Mouse (Mus musculus) left cerebral cortex, adult 18-20 months (tissue): Measurements from ENCODE around the gene Katnal1. TPM values are rescaled to one million over a fixed set of nuclear protein-coding genes. Genes with fewer than 3 reads are reported as not detected.

Experiments
- DNase-seq, 2 experiments: peaks; one replicate each; pipeline ENCODE4 v3.0.0; 2021 to 2022; ENCODE audit warnings: low spot score in 2 of 2, mixed read lengths in 1 of 2
- total RNA-seq, 2 experiments: library from RNA; stranded (reverse); gene quantifications; 2 replicates each; pipeline ENCODE4 v1.2.3; 2021

Katnal1 gene
- total RNA-seq, 2 experiments from 2014 or later = 75.2 to 78.2 TPM

- peak; percentile 88 to 95 for DNase-seq
These were observed 571 bp downstream of the Katnal1 start for GRCm38 (mm10) chr5:148928382-148929115.

- DNase-seq = no peak
These were observed 1.4 kb downstream of the Katnal1 start for GRCm38 (mm10) chr5:148927717-148928223.

DNA sequence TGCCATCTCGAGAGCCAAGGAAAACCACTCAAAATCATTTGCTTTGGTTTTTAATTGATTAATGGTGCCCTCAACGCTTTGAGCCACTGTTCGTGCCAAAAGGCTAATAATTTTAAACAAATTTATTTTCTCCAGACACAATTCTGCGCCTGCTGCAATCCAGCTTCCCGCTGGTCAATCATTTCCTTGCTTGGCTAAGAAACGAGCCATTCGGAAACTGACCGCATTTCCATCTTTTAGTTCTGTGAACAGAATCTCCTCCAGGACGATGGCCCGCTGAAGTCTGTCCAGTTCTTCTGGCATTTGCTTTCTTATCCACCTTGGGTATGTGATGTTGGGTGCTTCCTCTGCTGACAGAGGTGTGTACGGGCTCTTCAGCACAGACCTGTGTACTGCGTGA, 4.5 kb downstream of the Katnal1 start:
- no peak for DNase-seq

GRCm38 (mm10) chr5:148924051-148924450, 5.1 kb downstream of the Katnal1 start:
- DNase-seq = no peak

DNA sequence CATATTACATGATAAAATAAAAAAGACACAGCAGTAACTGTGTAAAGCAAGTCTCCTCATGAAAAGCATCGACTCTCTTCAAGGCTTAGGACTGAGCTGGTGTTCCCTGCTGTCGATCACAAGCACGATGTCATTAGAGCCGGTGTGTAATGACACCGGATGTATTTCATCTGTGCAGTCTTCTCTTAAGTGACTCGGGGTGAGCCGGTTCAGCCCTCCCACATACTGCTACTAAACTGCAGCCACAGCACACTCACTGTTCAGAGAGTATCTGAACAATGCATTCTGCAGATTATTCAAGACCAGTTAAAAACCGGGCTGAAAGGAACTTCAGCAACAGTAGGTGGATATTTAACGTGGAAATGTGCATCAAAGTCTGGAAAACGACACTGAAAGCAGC, 5.7 kb downstream of the Katnal1 start:
- DNase-seq = no peak

GRCm38 (mm10) chr5:148922773-148923172, 6.3 kb downstream of the Katnal1 start:
- DNase-seq = no peak

- no peak for DNase-seq
These were observed 11.1 kb downstream of the Katnal1 start for GRCm38 (mm10) chr5:148918049-148918448.

DNA sequence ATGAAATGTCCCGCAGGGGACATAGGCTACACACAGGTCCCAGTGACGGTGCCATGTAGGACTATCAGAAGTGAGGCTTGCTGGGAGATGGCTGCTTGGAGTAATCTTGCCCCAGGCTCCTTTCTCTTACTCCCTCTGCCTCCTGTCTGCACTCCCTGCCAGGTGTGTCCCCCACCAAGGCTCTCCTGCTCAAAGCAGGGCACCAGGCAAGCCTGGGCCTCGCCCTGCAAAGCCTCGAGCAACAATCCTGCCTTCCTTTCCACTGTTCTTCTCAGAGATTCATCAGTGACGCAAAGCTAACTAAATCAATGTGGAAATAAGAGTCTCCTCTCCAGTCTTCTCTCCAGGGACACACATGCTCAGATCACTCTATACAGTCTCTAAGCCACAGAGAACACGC, 12.3 kb downstream of the Katnal1 start:
- DNase-seq = no peak

- DNase-seq = no peak
These were observed 16.9 kb downstream of the Katnal1 start for GRCm38 (mm10) chr5:148912262-148912661.

GRCm38 (mm10) chr5:148910066-148910465, 19.1 kb downstream of the Katnal1 start:
- no peak for DNase-seq

GRCm38 (mm10) chr5:148909402-148909801, 19.7 kb downstream of the Katnal1 start:
- no peak for DNase-seq

- DNase-seq = no peak
These were observed 20.1 kb downstream of the Katnal1 start for GRCm38 (mm10) chr5:148909057-148909395.

GRCm38 (mm10) chr5:148908191-148909056, 20.7 kb downstream of the Katnal1 start:
- no peak for DNase-seq

DNA sequence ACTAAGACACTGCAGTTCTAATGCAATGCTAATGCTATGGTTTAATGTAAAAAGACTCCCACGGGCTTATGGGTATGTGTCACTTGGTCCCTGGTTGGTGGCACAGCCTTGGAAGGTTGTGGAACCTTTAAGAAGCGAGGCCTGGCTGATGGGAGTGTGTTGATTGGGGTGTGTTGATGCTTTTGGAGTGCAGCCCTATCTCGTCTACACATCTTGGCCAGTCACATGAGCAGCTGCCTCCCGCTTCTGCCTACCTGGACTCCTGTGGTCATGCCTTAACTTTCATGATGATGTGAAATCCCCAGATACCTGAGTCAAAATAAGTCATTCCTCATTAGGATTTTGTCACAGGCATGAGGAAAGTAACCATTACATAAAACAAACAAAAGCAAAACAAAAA, 22.8 kb downstream of the Katnal1 start:
- DNase-seq = no peak

DNA sequence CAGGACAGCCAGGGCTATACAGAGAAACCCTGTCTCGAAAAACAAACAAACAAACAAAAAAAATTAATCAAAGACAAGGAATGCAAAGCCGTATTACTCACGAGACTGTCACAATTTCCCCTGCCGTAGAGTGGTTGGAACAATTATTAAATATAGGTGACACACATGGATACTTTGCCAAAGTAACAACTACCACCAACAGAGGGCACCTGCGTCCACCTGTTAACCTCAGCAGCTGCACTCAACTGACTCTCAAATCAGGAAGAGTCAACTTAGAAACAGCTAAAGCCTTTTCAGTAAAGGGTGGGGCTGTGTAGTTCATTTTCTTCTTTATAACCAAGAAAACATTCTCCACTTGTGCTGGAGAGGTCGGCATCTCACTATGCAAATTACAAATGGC, 24.3 kb downstream of the Katnal1 start:
- no peak for DNase-seq

DNA sequence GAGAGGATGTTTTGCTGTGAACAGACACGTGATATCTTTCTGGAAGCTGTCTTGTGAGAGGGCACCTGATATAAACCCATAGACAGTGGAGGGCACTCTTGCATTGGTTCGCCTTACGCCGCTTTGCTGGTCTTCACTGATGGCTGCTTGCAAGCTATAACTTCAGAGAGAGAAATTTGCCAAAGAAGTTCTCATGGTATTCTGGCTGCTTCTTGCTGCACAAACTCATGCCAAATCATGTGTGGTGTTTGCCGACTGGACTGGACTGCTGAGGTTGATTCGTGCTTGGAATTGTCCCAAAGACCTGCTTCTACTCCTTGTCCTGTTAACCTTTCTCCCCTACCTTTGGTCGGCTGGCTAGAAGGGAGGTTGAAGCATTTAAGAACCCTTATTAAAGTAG, 29.8 kb downstream of the Katnal1 start:
- no peak for DNase-seq

- no peak for DNase-seq
These were observed 31.1 kb downstream of the Katnal1 start for GRCm38 (mm10) chr5:148897941-148898417.

GRCm38 (mm10) chr5:148897069-148897702, 31.9 kb downstream of the Katnal1 start:
- peak; percentile 61 to 72 for DNase-seq

DNA sequence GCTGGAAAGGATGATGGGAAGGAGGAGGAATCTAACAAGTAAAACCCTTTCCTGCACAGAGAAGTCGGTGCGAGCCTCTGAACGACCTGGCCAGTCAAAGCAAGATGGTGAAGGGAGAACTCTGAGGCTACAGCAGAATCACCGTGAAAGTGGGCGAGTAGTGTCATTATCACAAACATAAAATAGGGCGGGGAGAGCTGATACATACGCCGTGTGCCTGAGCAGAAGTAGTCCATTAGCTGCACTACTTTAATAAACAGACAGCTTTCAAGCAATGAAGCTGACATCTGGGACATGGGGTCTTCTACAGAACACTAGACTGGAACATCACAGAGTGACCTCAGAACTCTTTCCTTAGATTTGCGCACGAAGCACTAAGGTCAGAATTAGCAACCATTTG, 32.6 kb downstream of the Katnal1 start:
- DNase-seq = no peak

DNA sequence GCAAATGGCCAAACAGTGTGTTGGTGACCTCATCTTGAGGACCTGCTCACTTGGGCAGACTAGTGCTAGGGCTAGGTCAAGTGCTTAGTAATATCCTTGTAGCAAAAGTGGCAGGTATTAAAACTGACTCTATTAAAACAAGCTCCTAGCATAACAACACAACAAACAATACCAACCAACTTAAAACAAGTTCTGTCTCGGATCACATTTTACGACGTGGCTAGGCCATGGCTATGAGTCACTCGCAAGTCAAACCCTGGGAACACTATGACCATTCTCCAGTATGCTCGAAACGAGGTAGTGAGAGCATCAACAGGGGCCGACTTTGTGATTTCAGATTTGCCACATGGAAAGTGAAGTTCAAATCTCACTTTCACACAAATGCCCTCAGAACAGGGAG, 33.3 kb downstream of the Katnal1 start:
- DNase-seq = no peak

DNA sequence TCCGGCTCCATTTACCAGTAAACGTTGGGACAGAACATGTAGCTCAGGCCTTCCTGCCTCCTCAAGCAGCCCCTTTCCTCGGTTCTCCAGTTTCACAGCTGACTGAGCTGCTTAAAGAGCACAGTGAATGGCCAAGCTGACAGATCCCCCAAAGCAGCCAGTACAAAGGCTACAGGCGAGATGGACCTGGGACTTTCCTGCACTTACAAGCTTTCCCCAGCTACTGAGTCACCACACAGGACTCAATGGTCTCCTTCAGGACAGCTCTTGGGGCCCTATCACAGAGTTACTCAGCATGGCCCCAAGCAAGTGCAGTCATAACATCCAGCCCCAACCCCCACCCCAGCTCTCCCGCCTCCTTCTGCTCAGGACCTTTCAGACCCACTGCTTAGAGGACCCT, 34.1 kb downstream of the Katnal1 start:
- no peak for DNase-seq

DNA sequence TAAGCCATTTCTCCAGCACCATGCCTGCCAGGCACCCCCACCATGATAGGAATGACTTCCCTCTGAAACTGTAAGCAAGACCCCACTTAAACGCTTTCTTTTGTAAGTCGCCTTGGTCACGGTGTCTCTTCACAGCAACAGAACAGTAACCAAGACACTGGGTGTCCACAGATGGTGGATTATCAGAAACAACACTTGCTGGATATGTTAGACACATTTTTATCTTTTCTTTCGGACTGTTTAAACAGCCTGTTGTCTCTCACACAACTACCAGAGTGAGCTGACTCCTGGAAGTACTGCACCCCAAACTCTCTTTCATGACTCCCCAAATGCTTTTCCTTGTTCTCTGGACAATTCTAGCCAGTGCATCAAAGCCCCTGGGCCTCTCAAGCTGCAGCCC, 38.9 kb downstream of the Katnal1 start:
- DNase-seq = no peak
